Mouse (Mus musculus) heart, embryonic 12.5 days (tissue): Measurements from ENCODE around the gene Mms22l. TPM values are rescaled to one million over a fixed set of nuclear protein-coding genes. Genes with fewer than 3 reads are reported as not detected.

Experiments used
- ATAC-seq: fragments of 200-750 bp; cut with Nextera tagmentation; 2 replicates; pipeline ENCODE4 v1.8.0; 2017; ENCODE audit warnings: moderate TSS enrichment, moderate library complexity; ENCODE audit not compliant: insufficient number of reproducible peaks, low FRiP score
- H3K27ac ChIP-seq: fragments of 300-500 bp; sonication (generic); 2 replicates; pipeline ENCODE4 v1.5.1; 2016; ENCODE audit warnings: mild to moderate bottlenecking, moderate library complexity; ENCODE audit not compliant: poor library complexity, severe bottlenecking
- H3K27me3 ChIP-seq: fragments of 300-500 bp; sonication (generic); replicated peaks from 2 replicates; pipeline ENCODE4 v1.6.1; 2016; ENCODE audit warnings: mild to moderate bottlenecking, moderate library complexity
- H3K36me3 ChIP-seq: fragments of 300-500 bp; sonication (generic); 2 replicates; pipeline ENCODE4 v1.6.1; 2016; ENCODE audit warnings: mild to moderate bottlenecking, moderate library complexity
- H3K4me1 ChIP-seq: fragments of 300-500 bp; sonication (generic); replicated peaks from 2 replicates; pipeline ENCODE4 v1.6.1; 2016; ENCODE audit warnings: mild to moderate bottlenecking
- H3K4me2 ChIP-seq: fragments of 300-500 bp; sonication (generic); 2 replicates; pipeline ENCODE4 v1.6.1; 2016; ENCODE audit warnings: mild to moderate bottlenecking, moderate library complexity
- H3K4me3 ChIP-seq: fragments of 300-500 bp; sonication (generic); 2 replicates; pipeline ENCODE4 v1.5.1; 2016; ENCODE audit warnings: mild to moderate bottlenecking
- H3K9ac ChIP-seq: fragments of 300-500 bp; sonication (generic); 2 replicates; pipeline ENCODE4 v1.6.1; 2016; ENCODE audit warnings: mild to moderate bottlenecking, moderate library complexity
- H3K9me3 ChIP-seq: fragments of 300-500 bp; sonication (generic); replicated peaks from 2 replicates; pipeline ENCODE4 v1.6.1; 2016; ENCODE audit warnings: mild to moderate bottlenecking, moderate library complexity
- WGBS: fragments of 180-500 bp; shearing (Covaris S2); methylation state at CpG from one replicate; pipeline ENCODE4 v1.1.7; 2016; 5-methylcytosine and 5-hydroxymethylcytosine counted together
- polyA plus RNA-seq: library from polyadenylated mRNA; unstranded; fragments of >200 nt; fragmentation: Nextera tagmentation; extraction: Ambion mirVana; gene quantifications from 2 replicates; pipeline ENCODE4 v1.2.1, GENCODE M21; 2016

Gene Mms22l
- polyA plus RNA-seq, 1 experiment from 2014 or later: 27.8 TPM

- Histone ChIP-seq H3K9me3 (peaks cover 7% of the 10 kb centered on the region), H3K4me3 (no peak overlapping the region), H3K9ac (no peak overlapping the region), H3K36me3 (peaks cover 18% of the 10 kb centered on the region), H3K27ac (no peak overlapping the region), H3K27me3 (no peaks in the 10 kb centered on the region), H3K4me1 (no peaks in the 10 kb centered on the region), H3K4me2 (no peak overlapping the region)
- no peak for ATAC-seq
- 18% methylated on average over 6 of the region's 6 CpGs for WGBS
These were observed 78.0 kb downstream of the Mms22l start for GRCm38 (mm10) chr4:24574276-24574675.

- H3K27ac ChIP-seq: no peak overlapping the region
- no peaks in the 10 kb centered on the region for H3K27me3 ChIP-seq
- no peak overlapping the region for H3K4me3 ChIP-seq
- H3K9ac ChIP-seq: no peak overlapping the region
- H3K9me3 ChIP-seq: peaks cover 7% of the 10 kb centered on the region
- no peak overlapping the region for H3K4me2 ChIP-seq
- H3K36me3 ChIP-seq: peaks cover 31% of the 10 kb centered on the region
- 85% methylated on average over 5 of the region's 5 CpGs for WGBS
- no peaks in the 10 kb centered on the region for H3K4me1 ChIP-seq
- ATAC-seq: no peak
These were observed 81.3 kb downstream of the Mms22l start for GRCm38 (mm10) chr4:24577594-24577993.

GRCm38 (mm10) chr4:24582295-24582694, 86.0 kb downstream of the Mms22l start:
- peaks cover 21% of the 10 kb centered on the region for H3K36me3 ChIP-seq
- H3K27me3 ChIP-seq: no peaks in the 10 kb centered on the region
- H3K9me3 ChIP-seq: no peaks in the 10 kb centered on the region
- whole genome bisulfite sequencing: 50% methylated on average over 1 of the region's 1 CpGs
- H3K9ac ChIP-seq: no peak overlapping the region
- no peak overlapping the region for H3K4me3 ChIP-seq
- H3K27ac ChIP-seq: no peak overlapping the region
- no peaks in the 10 kb centered on the region for H3K4me1 ChIP-seq
- no peak for ATAC-seq
- H3K4me2 ChIP-seq: no peak overlapping the region

- Histone ChIP-seq H3K9me3 (no peaks in the 10 kb centered on the region), H3K9ac (no peak overlapping the region), H3K4me2 (no peak overlapping the region), H3K4me1 (no peaks in the 10 kb centered on the region), H3K36me3 (peaks cover 24% of the 10 kb centered on the region), H3K27me3 (no peaks in the 10 kb centered on the region), H3K4me3 (no peak overlapping the region), H3K27ac (no peak overlapping the region)
- no peak for ATAC-seq
- 62% methylated on average over 3 of the region's 3 CpGs for WGBS
These were observed 87.7 kb downstream of the Mms22l start for GRCm38 (mm10) chr4:24583997-24584396.

GRCm38 (mm10) chr4:24594824-24595223, 98.6 kb downstream of the Mms22l start:
- Histone ChIP-seq H3K27me3 (no peaks in the 10 kb centered on the region), H3K27ac (no peak overlapping the region), H3K36me3 (peaks cover 19% of the 10 kb centered on the region), H3K4me2 (no peak overlapping the region), H3K4me3 (no peak overlapping the region), H3K4me1 (peaks cover 7% of the 10 kb centered on the region; the same call in 1 of the 2 replicates), H3K9ac (no peak overlapping the region), H3K9me3 (no peaks in the 10 kb centered on the region)
- no peak for ATAC-seq

GRCm38 (mm10) chr4:24596942-24597611, 100.8 kb downstream of the Mms22l start:
- Histone ChIP-seq H3K9ac (no peak overlapping the region), H3K4me1 (peaks cover 7% of the 10 kb centered on the region; the same call in 1 of the 2 replicates), H3K36me3 (peaks cover 29% of the 10 kb centered on the region), H3K27me3 (no peaks in the 10 kb centered on the region), H3K4me3 (no peak overlapping the region), H3K27ac (no peak overlapping the region), H3K4me2 (no peak overlapping the region), H3K9me3 (no peaks in the 10 kb centered on the region)
- 47% methylated on average over 6 of the region's 6 CpGs for WGBS
- ATAC-seq: no peak

GRCm38 (mm10) chr4:24598637-24599036, 102.4 kb downstream of the Mms22l start:
- no peaks in the 10 kb centered on the region for H3K9me3 ChIP-seq
- H3K4me1 ChIP-seq: peaks cover 7% of the 10 kb centered on the region; the same call in 1 of the 2 replicates
- no peak overlapping the region for H3K9ac ChIP-seq
- no peak overlapping the region for H3K27ac ChIP-seq
- no peak for ATAC-seq
- no peak overlapping the region for H3K4me3 ChIP-seq
- H3K36me3 ChIP-seq: peaks cover 40% of the 10 kb centered on the region
- H3K27me3 ChIP-seq: no peaks in the 10 kb centered on the region
- H3K4me2 ChIP-seq: no peak overlapping the region
- WGBS: 86% methylated on average over 1 of the region's 1 CpGs

- H3K4me3 ChIP-seq: no peak overlapping the region
- no peak for ATAC-seq
- H3K36me3 ChIP-seq: peaks cover 57% of the 10 kb centered on the region
- H3K9me3 ChIP-seq: no peaks in the 10 kb centered on the region
- 94% methylated on average over 6 of the region's 6 CpGs for WGBS
- H3K27ac ChIP-seq: no peak overlapping the region
- no peaks in the 10 kb centered on the region for H3K27me3 ChIP-seq
- H3K9ac ChIP-seq: no peak overlapping the region
- H3K4me2 ChIP-seq: no peak overlapping the region
- H3K4me1 ChIP-seq: peaks cover 4% of the 10 kb centered on the region; the same call in 1 of the 2 replicates
These were observed 105.5 kb downstream of the Mms22l start for GRCm38 (mm10) chr4:24601711-24602110.

GRCm38 (mm10) chr4:24609085-24609484, 112.8 kb downstream of the Mms22l start:
- Histone ChIP-seq H3K9me3 (no peaks in the 10 kb centered on the region), H3K27ac (no peak overlapping the region), H3K4me2 (no peak overlapping the region), H3K4me3 (no peak overlapping the region), H3K9ac (no peak overlapping the region), H3K36me3 (peaks cover 13% of the 10 kb centered on the region), H3K4me1 (peaks cover 9% of the 10 kb centered on the region; the same call in 1 of the 2 replicates), H3K27me3 (no peaks in the 10 kb centered on the region)
- no peak for ATAC-seq
- WGBS: 75% methylated on average over 3 of the region's 3 CpGs

GRCm38 (mm10) chr4:24609564-24609963, 113.3 kb downstream of the Mms22l start:
- Histone ChIP-seq H3K27ac (no peak overlapping the region), H3K36me3 (peaks cover 11% of the 10 kb centered on the region), H3K9me3 (no peaks in the 10 kb centered on the region), H3K9ac (no peak overlapping the region), H3K27me3 (no peaks in the 10 kb centered on the region), H3K4me3 (no peak overlapping the region), H3K4me2 (no peak overlapping the region), H3K4me1 (peaks cover 9% of the 10 kb centered on the region; the same call in 1 of the 2 replicates)
- no peak for ATAC-seq
- WGBS: 94% methylated on average over 2 of the region's 2 CpGs

- Histone ChIP-seq H3K4me2 (no peak overlapping the region), H3K36me3 (no peaks in the 10 kb centered on the region), H3K27ac (no peak overlapping the region), H3K27me3 (no peaks in the 10 kb centered on the region), H3K9me3 (no peaks in the 10 kb centered on the region), H3K4me3 (no peak overlapping the region), H3K4me1 (no peaks in the 10 kb centered on the region), H3K9ac (no peak overlapping the region)
- WGBS: 70% methylated on average over 6 of the region's 6 CpGs
- no peak for ATAC-seq
These were observed 123.8 kb downstream of the Mms22l start for GRCm38 (mm10) chr4:24620005-24620404.

- 89% methylated on average over 5 of the region's 5 CpGs for WGBS
- Histone ChIP-seq H3K27me3 (no peaks in the 10 kb centered on the region), H3K9me3 (no peaks in the 10 kb centered on the region), H3K4me3 (no peak overlapping the region), H3K36me3 (no peaks in the 10 kb centered on the region), H3K4me1 (no peaks in the 10 kb centered on the region), H3K27ac (no peak overlapping the region), H3K4me2 (no peak overlapping the region), H3K9ac (no peak overlapping the region)
- ATAC-seq: no peak
These were observed 124.2 kb downstream of the Mms22l start for GRCm38 (mm10) chr4:24620440-24620839.
